Comparison of ENCODE assay signal across 7 mouse cellular contexts in genomic region chr3:96497451-96498028, GRCm38 (mm10). TPM values are rescaled to one million over a fixed set of nuclear protein-coding genes. Genes with fewer than 3 reads are reported as not detected.
DNase-seq lines count a peak whose midpoint lies in the region; ATAC-seq lines count a peak whose summit lies in the region.

No protein-coding gene starts in this region.

- no peaks in the 10 kb centered on the region for H3K27me3 ChIP-seq in limb, embryonic 10.5 days (ENCODE audit: low read depth, poor library complexity, severe bottlenecking)
- H3K27me3 ChIP-seq in midbrain, embryonic 12.5 days: no peaks in the 10 kb centered on the region; the same call in 1 of the 2 replicates

- peak; percentile 13; the same call in 1 of the 2 replicates for ATAC-seq in granulocyte monocyte progenitor cell, adult 5-6 weeks (replicated peaks; ENCODE audit: poor library complexity, severe bottlenecking)
- ATAC-seq in midbrain, embryonic 12.5 days (ENCODE audit: low FRiP score, low read depth): no peak

- no peak overlapping the region for H3K9ac ChIP-seq in midbrain, embryonic 12.5 days (replicated peaks)

- H3K4me1 ChIP-seq in limb, embryonic 10.5 days: peaks cover 14% of the 10 kb centered on the region
- peaks cover 4% of the 10 kb centered on the region; the same call in 1 of the 2 replicates for H3K4me1 ChIP-seq in midbrain, embryonic 12.5 days

- peak overlapping the region; percentile 50 for H3K27ac ChIP-seq in limb, embryonic 10.5 days
- no peak overlapping the region for H3K27ac ChIP-seq in midbrain, embryonic 12.5 days (replicated peaks)

- DNase-seq in adrenal gland, postnatal 10 days: peak; percentile 86
- DNase-seq in embryo, embryonic 9.5 days (ENCODE audit: extremely low spot score): peak; percentile 91
- peak; percentile 76 for DNase-seq in kidney, adult 11 months
- DNase-seq in limb, embryonic 10.5 days (ENCODE audit: low spot score): peak; percentile 82
- DNase-seq in spleen, adult 18-20 months: peak; percentile 61 to 76

- no peaks in the 10 kb centered on the region for H3K36me3 ChIP-seq in limb, embryonic 10.5 days
- no peaks in the 10 kb centered on the region for H3K36me3 ChIP-seq in midbrain, embryonic 12.5 days

- under 1% methylated on average over 19 of the region's 19 CpGs for WGBS in limb, embryonic 10.5 days
- WGBS in midbrain, embryonic 12.5 days: under 1% methylated on average over 19 of the region's 19 CpGs

- H3K9me3 ChIP-seq in limb, embryonic 10.5 days (replicated peaks): no peaks in the 10 kb centered on the region
- H3K9me3 ChIP-seq in midbrain, embryonic 12.5 days: no peaks in the 10 kb centered on the region

- H3K4me3 ChIP-seq in limb, embryonic 10.5 days: peak overlapping the region; percentile 63
- H3K4me3 ChIP-seq in midbrain, embryonic 12.5 days: peak overlapping the region; percentile 49

- H3K4me2 ChIP-seq in midbrain, embryonic 12.5 days (replicated peaks): peak overlapping the region; percentile 78

RNA-seq across cellular contexts. Expression of gene Hfe2, which starts 27.4 kb away (rescaled TPM):
- 10 to 100 TPM; 14.0 to 29.6 TPM for total RNA-seq in adrenal gland, postnatal 10 days (2021)
- not detected in 2 replicates for total RNA-seq in granulocyte monocyte progenitor cell, adult 5-6 weeks (2014; fragmentation: Nextera tagmentation)
- not detected in 2 replicates for total RNA-seq in granulocyte monocyte progenitor cell, adult 5-6 weeks (2017)
- 0.58 and 0.84 TPM in 2 replicates for polyA plus RNA-seq in limb, embryonic 10.5 days (2016; fragmentation: Nextera tagmentation; extraction: Ambion mirVana)
- polyA plus RNA-seq in midbrain, embryonic 12.5 days (2016; fragmentation: Nextera tagmentation; extraction: Ambion mirVana): 0.89 and 1.0 TPM in 2 replicates

RNA-seq across cellular contexts. Expression of gene BC107364, which starts 45.4 kb away (rescaled TPM):
- not detected for total RNA-seq in adrenal gland, postnatal 10 days (2021)
- not detected in 2 replicates for total RNA-seq in granulocyte monocyte progenitor cell, adult 5-6 weeks (2014; fragmentation: Nextera tagmentation)
- not detected in 2 replicates for total RNA-seq in granulocyte monocyte progenitor cell, adult 5-6 weeks (2017)
- polyA plus RNA-seq in limb, embryonic 10.5 days (2016; fragmentation: Nextera tagmentation; extraction: Ambion mirVana): 0.14 TPM in 1 of 2 replicates, not detected in the other
- polyA plus RNA-seq in midbrain, embryonic 12.5 days (2016; fragmentation: Nextera tagmentation; extraction: Ambion mirVana): 0.26 TPM in 1 of 2 replicates, not detected in the other

Comparison
In these comparisons a context has a peak if more than half of its experiments do, and no peak if none do; other contexts are left out.
1. RNA of gene Hfe2, which starts 27.4 kb away (total RNA-seq): 14.0 to 29.6 TPM in adrenal gland, postnatal 10 days; not detected in granulocyte monocyte progenitor cell, adult 5-6 weeks; every median in the first group is over 10 times any median in the second.
2. Peak in every context shown above with its lines, with median percentiles within 50 percentile points of each other: DNase-seq.